Mouse (Mus musculus) E14TG2a.4 (cell line): ENCODE results near the gene Git1.

Experiments used
- CTCF ChIP-seq: conservative IDR thresholded peaks from 2 replicates; pipeline ENCODE4 v1.5.1; 2014; ENCODE audit warnings: low read length
- NANOG ChIP-seq: IDR thresholded peaks from 2 replicates; pipeline ENCODE4 v1.6.1; 2014; ENCODE audit warnings: borderline replicate concordance, low read length, mixed read lengths

DNA sequence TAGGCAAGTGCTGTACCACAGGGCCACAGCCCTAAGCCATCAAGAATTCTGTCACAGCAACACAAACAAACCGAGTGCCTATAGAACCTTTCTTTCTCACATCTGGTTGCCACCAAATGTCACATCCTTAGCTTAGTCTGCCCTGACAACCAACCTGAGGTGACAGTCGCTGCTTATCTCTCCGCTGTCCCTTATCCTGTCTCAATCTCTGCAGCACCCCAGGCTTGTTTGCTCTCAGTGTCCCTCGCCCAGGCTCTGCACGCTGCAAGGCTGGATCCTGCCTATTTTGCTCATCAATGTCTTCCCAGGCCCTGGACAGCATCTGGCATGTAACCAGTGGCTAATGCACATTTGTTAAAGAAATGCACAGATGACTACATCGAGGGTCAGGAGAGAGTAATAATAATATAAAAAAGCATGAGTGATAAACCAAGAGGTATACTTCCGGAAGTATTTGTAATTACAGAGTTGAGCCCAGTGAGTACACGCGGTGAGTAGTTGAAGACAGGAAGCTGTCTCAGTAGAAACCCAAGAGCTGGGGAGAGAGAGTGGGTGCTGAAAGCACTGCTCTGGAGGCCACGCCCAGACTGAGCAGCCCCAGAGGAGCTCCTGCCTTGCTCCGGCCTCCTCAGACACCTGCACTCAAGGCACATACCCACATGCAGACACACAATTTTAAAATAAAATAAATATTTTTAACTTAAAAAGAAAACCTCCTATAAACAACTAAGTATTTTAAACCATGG lies 9.7 kb upstream of the Git1 start:
- no peak for TF ChIP-seq CTCF
- TF ChIP-seq NANOG = no peak
